Mouse (Mus musculus) neural tube, embryonic 13.5 days (tissue): ENCODE results near the gene Zfp579. TPM values are rescaled to one million over a fixed set of nuclear protein-coding genes. Genes with fewer than 3 reads are reported as not detected.

ENCODE experiments used
- ATAC-seq: fragments of 200-750 bp; cut with Nextera tagmentation; 2 replicates; pipeline ENCODE4 v1.8.0; 2017; ENCODE audit warnings: low read depth, mild to moderate bottlenecking, moderate TSS enrichment, moderate library complexity
- H3K27ac ChIP-seq: fragments of 300-500 bp; sonication (generic); replicated peaks from 2 replicates; pipeline ENCODE4 v1.5.1; 2015; ENCODE audit warnings: moderate library complexity, mild to moderate bottlenecking, inconsistent platforms
- H3K27me3 ChIP-seq: fragments of 300-500 bp; sonication (generic); 2 replicates; pipeline ENCODE4 v1.6.1; 2015; ENCODE audit warnings: mild to moderate bottlenecking, inconsistent platforms
- H3K36me3 ChIP-seq: fragments of 300-500 bp; sonication (generic); 2 replicates; pipeline ENCODE4 v1.6.1; 2015; ENCODE audit warnings: mild to moderate bottlenecking, inconsistent platforms
- H3K4me1 ChIP-seq: fragments of 300-500 bp; sonication (generic); replicated peaks from 2 replicates; pipeline ENCODE4 v1.6.1; 2015; ENCODE audit warnings: inconsistent platforms
- H3K4me2 ChIP-seq: fragments of 300-500 bp; sonication (generic); 2 replicates; pipeline ENCODE4 v1.6.1; 2015; ENCODE audit warnings: inconsistent platforms, mild to moderate bottlenecking, moderate library complexity
- H3K4me3 ChIP-seq: fragments of 300-500 bp; sonication (generic); 2 replicates; pipeline ENCODE4 v1.5.1; 2015; ENCODE audit warnings: mild to moderate bottlenecking, inconsistent platforms
- H3K9ac ChIP-seq: fragments of 300-500 bp; sonication (generic); 2 replicates; pipeline ENCODE4 v1.6.1; 2015; ENCODE audit warnings: moderate library complexity, mild to moderate bottlenecking, inconsistent platforms
- H3K9me3 ChIP-seq: fragments of 300-500 bp; sonication (generic); 2 replicates; pipeline ENCODE4 v1.6.1; 2016; ENCODE audit warnings: inconsistent platforms
- whole genome bisulfite sequencing: fragments of 180-500 bp; shearing (Covaris S2); methylation state at CpG from one replicate; pipeline ENCODE4 v1.1.7; 2015; 5-methylcytosine and 5-hydroxymethylcytosine counted together
- polyA plus RNA-seq: library from polyadenylated mRNA; unstranded; fragments of >200 nt; fragmentation: Nextera tagmentation; extraction: Ambion mirVana; gene quantifications from 2 replicates; pipeline ENCODE4 v1.2.1, GENCODE M21; 2015

Zfp579 gene
- polyA plus RNA-seq, 1 experiment from 2014 or later, result 63.2 TPM

- ATAC-seq, result no peak
- H3K27me3 ChIP-seq, result no peaks in the 10 kb centered on the region; the same call in 1 of the 2 replicates
- H3K9ac ChIP-seq, result no peak overlapping the region
- no peak overlapping the region for H3K4me2 ChIP-seq
- no peak overlapping the region for H3K27ac ChIP-seq
- no peak overlapping the region for H3K4me3 ChIP-seq
- H3K4me1 ChIP-seq, result no peaks in the 10 kb centered on the region
- no peaks in the 10 kb centered on the region for H3K36me3 ChIP-seq
- peaks cover 2% of the 10 kb centered on the region; the same call in 1 of the 2 replicates for H3K9me3 ChIP-seq
- WGBS, result 89% methylated on average over 7 of the region's 7 CpGs
Observed at GRCm38 (mm10) chr7:4976832-4977231, 19.1 kb downstream of the Zfp579 start.

DNA sequence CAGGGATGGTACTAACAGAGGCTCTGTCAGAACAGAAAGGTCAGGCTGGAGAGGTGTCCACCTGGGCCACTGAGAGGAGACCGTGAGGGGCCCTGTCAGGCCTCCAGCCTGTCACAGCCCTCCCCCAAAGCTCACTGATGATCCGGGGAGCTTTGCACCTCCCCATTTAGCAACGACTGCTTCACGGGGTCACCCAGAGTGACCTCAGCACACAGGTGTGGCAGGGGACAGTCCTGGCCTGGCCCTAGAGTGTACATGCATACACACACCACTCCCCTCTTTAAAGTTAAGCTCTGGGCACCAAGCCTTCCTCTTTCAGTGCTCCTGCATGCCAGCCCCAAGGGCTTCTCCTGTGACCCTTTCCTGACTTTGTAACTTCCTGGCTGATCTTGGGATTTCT lies 20.5 kb downstream of the Zfp579 start:
- no peak overlapping the region for H3K4me3 ChIP-seq
- ATAC-seq, result no peak
- no peak overlapping the region for H3K9ac ChIP-seq
- no peaks in the 10 kb centered on the region; the same call in 1 of the 2 replicates for H3K27me3 ChIP-seq
- H3K9me3 ChIP-seq, result peaks cover 2% of the 10 kb centered on the region; the same call in 1 of the 2 replicates
- 86% methylated on average over 4 of the region's 4 CpGs for WGBS
- no peaks in the 10 kb centered on the region for H3K36me3 ChIP-seq
- no peaks in the 10 kb centered on the region for H3K4me1 ChIP-seq
- no peak overlapping the region for H3K27ac ChIP-seq
- no peak overlapping the region for H3K4me2 ChIP-seq

DNA sequence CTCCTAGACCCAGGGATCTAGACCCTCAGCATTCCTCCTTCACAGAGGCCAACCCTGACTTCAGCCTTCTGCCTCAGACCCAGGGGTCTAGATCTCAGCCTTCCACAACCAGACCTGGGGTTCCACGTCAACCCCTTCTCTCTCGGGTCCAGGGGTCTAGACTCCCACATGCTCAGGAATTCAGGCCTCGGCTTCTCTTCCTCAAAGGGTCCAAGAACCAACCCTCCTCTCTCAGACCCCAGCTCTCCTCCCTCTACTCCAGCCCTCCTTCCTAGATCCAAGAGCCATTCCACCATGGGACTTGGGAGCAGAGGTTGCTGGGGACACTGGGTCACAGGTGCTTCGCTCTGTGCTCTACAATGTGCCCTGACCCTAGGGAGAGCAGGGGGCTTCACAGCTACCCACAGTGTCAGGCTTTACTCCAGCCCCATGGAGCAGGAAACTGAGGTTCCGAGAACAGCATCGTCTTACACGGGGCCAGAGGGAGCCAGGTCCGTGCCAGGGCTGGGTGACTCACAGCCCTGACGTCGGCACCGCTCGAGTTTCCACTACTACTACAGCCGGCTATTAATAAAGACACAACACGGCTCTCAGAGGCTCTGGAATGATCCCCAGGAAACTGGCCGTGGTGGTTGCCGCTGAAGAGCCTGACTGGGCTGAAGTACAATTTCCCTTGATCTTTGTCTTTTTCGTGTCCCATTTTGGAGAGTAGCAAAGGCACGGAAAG lies 23.5 kb downstream of the Zfp579 start:
- no peaks in the 10 kb centered on the region for H3K4me1 ChIP-seq
- ATAC-seq, result no peak
- H3K36me3 ChIP-seq, result no peaks in the 10 kb centered on the region
- H3K27me3 ChIP-seq, result no peaks in the 10 kb centered on the region; the same call in 1 of the 2 replicates
- H3K4me2 ChIP-seq, result no peak overlapping the region
- no peak overlapping the region for H3K4me3 ChIP-seq
- H3K27ac ChIP-seq, result no peak overlapping the region
- no peak overlapping the region for H3K9ac ChIP-seq
- H3K9me3 ChIP-seq, result peaks cover 2% of the 10 kb centered on the region; the same call in 1 of the 2 replicates
- WGBS, result 79% methylated on average over 18 of the region's 18 CpGs

DNA sequence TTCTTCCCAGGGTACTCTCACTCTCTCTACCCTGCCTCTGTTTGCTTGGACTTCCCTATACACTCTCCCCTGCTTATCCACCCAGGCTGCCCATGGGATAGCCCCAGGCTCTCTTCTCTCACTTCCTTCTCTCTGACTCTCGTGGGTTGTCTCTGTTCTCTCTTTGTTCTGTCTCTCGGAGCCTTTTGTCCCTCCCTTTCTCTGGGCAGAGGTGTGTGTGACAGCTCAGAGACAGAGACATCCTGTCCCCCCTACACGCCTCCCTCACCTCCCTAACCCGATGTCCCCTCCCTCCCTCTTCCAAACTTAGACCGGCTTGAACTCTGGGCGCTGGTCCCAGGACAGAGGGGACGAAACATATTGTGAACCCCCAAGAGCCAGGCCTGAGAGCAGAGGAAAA lies 24.2 kb downstream of the Zfp579 start:
- Histone ChIP-seq H3K9ac (no peak overlapping the region), H3K27ac (no peak overlapping the region), H3K4me1 (no peaks in the 10 kb centered on the region), H3K9me3 (no peaks in the 10 kb centered on the region), H3K27me3 (no peaks in the 10 kb centered on the region; the same call in 1 of the 2 replicates), H3K4me3 (no peak overlapping the region), H3K36me3 (no peaks in the 10 kb centered on the region), H3K4me2 (no peak overlapping the region)
- no peak for ATAC-seq
- 29% methylated on average over 7 of the region's 7 CpGs for WGBS

DNA sequence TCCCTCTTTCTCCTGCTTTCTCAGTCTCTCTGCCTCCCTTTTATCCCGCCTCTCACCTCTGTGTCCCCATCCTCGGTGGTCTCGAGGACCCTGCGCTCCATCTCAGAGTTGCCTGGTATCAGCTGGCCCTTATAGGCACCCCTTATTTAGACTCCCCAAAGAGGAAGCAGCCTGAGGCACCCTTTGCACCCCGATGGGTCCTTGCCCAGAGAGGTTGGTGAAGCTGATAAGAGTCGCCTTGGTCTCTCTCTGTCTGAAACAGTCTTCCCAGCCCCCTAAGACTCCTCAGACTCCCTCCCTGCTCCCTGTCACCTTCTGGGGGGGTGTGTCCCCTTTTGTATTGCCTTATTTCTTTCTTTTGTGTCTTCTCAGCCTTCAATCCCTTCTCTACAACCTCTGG lies 24.9 kb downstream of the Zfp579 start, which contains the start of gene Sbk3:
Gene Sbk3 (minus strand): TSS at position 101 of the 400 bp plus-strand sequence.
- Histone ChIP-seq H3K9me3 (no peaks in the 10 kb centered on the region), H3K4me1 (no peaks in the 10 kb centered on the region), H3K9ac (no peak within 1 kb of the TSS), H3K27me3 (no peaks in the 10 kb centered on the region; the same call in 1 of the 2 replicates), H3K36me3 (no peaks in the 10 kb centered on the region), H3K27ac (no peak within 1 kb of the TSS), H3K4me3 (no peak within 1 kb of the TSS), H3K4me2 (no peak within 1 kb of the TSS)
- WGBS, result 48% methylated on average over 6 of the region's 6 CpGs
- ATAC-seq, result no peak

DNA sequence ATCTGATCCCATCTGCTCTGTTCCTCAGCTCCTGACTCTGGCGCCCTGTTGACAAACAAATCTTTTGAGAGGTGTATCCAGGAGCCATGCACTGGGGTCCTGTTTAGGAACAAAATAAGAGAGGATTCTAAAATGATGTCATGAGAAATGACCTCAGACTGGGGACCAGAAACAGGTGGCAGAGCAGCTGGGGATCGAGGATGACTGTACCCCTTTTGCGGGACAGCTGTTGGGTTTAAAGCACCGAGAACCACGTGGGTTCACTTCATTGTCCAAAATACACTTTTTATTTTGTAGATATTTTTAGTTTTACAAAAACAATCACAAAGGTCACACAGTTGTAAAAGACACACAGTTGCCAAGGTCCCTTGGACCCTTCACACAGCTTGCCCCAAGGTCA lies 31.0 kb downstream of the Zfp579 start:
- Histone ChIP-seq H3K36me3 (no peaks in the 10 kb centered on the region), H3K4me3 (no peak overlapping the region), H3K4me1 (no peaks in the 10 kb centered on the region), H3K9me3 (no peaks in the 10 kb centered on the region), H3K9ac (no peak overlapping the region), H3K27ac (no peak overlapping the region), H3K27me3 (no peaks in the 10 kb centered on the region; the same call in 1 of the 2 replicates), H3K4me2 (no peak overlapping the region)
- WGBS, result 79% methylated on average over 5 of the region's 5 CpGs
- no peak for ATAC-seq

DNA sequence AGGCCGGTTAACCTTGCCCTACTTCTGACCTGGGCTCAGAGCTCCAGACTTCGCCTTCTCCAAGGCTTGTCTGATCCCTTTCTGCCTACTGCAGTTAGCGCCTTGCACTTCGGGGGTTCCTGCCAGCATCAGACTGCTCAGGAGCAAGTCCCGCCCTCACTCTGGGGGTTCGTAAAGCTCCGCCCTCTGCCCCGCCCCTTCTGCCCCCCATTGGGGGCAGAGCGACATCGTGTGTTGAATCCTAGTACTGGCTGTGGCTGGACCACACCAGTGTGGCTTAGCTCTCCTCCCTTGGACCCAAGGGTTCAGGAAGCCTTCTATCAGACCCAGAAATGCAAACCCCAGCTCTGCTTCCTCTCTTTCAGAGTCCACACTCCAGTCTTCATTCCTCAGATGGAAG lies 31.7 kb downstream of the Zfp579 start, which contains the start of gene Sbk2:
Gene Sbk2 (minus strand): TSS at position 135 of the 400 bp plus-strand sequence.
- H3K9ac ChIP-seq, result no peak within 1 kb of the TSS
- 0 out of 2 replicates have a peak within 1 kb of the TSS, but pooled peaks have one; percentile 14 for H3K4me2 ChIP-seq

GRCm38 (mm10) chr7:4963527-4963926 lies 32.4 kb downstream of the Zfp579 start:
- 79% methylated on average over 5 of the region's 5 CpGs for WGBS

More for the DNA sequence above, 31.7 kb downstream of the Zfp579 start, which contains the start of gene Sbk2:
- H3K9me3 ChIP-seq, result no peaks in the 10 kb centered on the region
- no peaks in the 10 kb centered on the region for H3K4me1 ChIP-seq
- 10% methylated on average over 10 of the region's 10 CpGs for WGBS
- H3K27ac ChIP-seq, result no peak within 1 kb of the TSS
- no peak within 1 kb of the TSS for H3K4me3 ChIP-seq
- peak; percentile 63; the same call in 1 of the 2 replicates for ATAC-seq
- no peaks in the 10 kb centered on the region; the same call in 1 of the 2 replicates for H3K27me3 ChIP-seq
- no peaks in the 10 kb centered on the region for H3K36me3 ChIP-seq

GRCm38 (mm10) chr7:4957361-4957760 lies 38.6 kb downstream of the Zfp579 start:
- H3K27me3 ChIP-seq, result no peaks in the 10 kb centered on the region
- no peak overlapping the region for H3K27ac ChIP-seq
- no peak overlapping the region for H3K4me3 ChIP-seq
- WGBS, result 91% methylated on average over 10 of the region's 10 CpGs
- no peaks in the 10 kb centered on the region for H3K4me1 ChIP-seq
- H3K4me2 ChIP-seq, result no peak overlapping the region
- no peak for ATAC-seq
- H3K9ac ChIP-seq, result no peak overlapping the region
- H3K36me3 ChIP-seq, result no peaks in the 10 kb centered on the region
- H3K9me3 ChIP-seq, result no peaks in the 10 kb centered on the region

More at GRCm38 (mm10) chr7:4963527-4963926, 32.4 kb downstream of the Zfp579 start:
- H3K36me3 ChIP-seq, result no peaks in the 10 kb centered on the region
- H3K9me3 ChIP-seq, result no peaks in the 10 kb centered on the region
- no peaks in the 10 kb centered on the region; the same call in 1 of the 2 replicates for H3K27me3 ChIP-seq
- no peak overlapping the region for H3K9ac ChIP-seq
- no peaks in the 10 kb centered on the region for H3K4me1 ChIP-seq
- H3K27ac ChIP-seq, result no peak overlapping the region
- no peak overlapping the region for H3K4me2 ChIP-seq
- no peak overlapping the region for H3K4me3 ChIP-seq
- 0 out of 2 replicates have a peak, but pooled peaks have one; percentile 19 for ATAC-seq

GRCm38 (mm10) chr7:4953815-4954445 lies 42.0 kb downstream of the Zfp579 start:
- no peak overlapping the region for H3K27ac ChIP-seq
- no peaks in the 10 kb centered on the region for H3K27me3 ChIP-seq
- no peak overlapping the region for H3K9ac ChIP-seq
- H3K36me3 ChIP-seq, result no peaks in the 10 kb centered on the region
- no peak for ATAC-seq
- H3K9me3 ChIP-seq, result no peaks in the 10 kb centered on the region
- no peaks in the 10 kb centered on the region for H3K4me1 ChIP-seq
- no peak overlapping the region for H3K4me3 ChIP-seq
- 39% methylated on average over 10 of the region's 10 CpGs for WGBS
- H3K4me2 ChIP-seq, result no peak overlapping the region

GRCm38 (mm10) chr7:4950561-4951342 lies 45.2 kb downstream of the Zfp579 start:
- H3K27me3 ChIP-seq, result no peaks in the 10 kb centered on the region
- H3K27ac ChIP-seq, result no peak overlapping the region
- H3K36me3 ChIP-seq, result no peaks in the 10 kb centered on the region
- ATAC-seq, result no peak
- no peak overlapping the region for H3K9ac ChIP-seq
- no peak overlapping the region for H3K4me2 ChIP-seq
- H3K4me3 ChIP-seq, result no peak overlapping the region
- no peaks in the 10 kb centered on the region for H3K9me3 ChIP-seq
- 87% methylated on average over 19 of the region's 19 CpGs for WGBS
- H3K4me1 ChIP-seq, result no peaks in the 10 kb centered on the region
